Mouse (Mus musculus): ENCODE results near the gene Olfr820. TPM values are rescaled to one million over a fixed set of nuclear protein-coding genes. Genes with fewer than 3 reads are reported as not detected.

Gene Olfr820
- not detected for polyA plus RNA-seq (2014; fragmentation: Illumina TruSeq; extraction: RNeasy Lipid Tissue Mini Kit (QIAGEN cat#74804); ENCODE audit: insufficient read depth, low read depth, low replicate concordance)

DNA sequence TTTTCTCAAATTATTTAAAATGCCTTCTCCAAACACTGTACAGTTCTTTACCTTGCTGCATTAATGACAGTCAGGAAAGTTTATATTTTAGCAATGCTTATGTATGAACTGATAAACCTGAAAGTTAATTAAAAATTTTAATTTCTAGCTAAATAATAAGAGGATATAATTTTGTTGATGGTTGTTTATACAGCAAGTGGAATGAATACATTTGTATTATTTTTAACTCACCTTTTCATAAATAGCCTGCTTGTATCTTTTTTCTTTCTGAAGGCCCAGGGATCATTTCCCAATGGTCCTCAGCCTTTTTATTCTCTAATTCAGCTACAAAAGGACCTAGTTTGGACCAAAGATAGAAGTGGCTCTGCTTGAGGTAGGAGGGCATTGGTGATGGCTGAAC lies at the start of gene Olfr820:
TSS of gene Olfr820 (plus strand) at position 301 of the 400 bp plus-strand sequence.

DNA sequence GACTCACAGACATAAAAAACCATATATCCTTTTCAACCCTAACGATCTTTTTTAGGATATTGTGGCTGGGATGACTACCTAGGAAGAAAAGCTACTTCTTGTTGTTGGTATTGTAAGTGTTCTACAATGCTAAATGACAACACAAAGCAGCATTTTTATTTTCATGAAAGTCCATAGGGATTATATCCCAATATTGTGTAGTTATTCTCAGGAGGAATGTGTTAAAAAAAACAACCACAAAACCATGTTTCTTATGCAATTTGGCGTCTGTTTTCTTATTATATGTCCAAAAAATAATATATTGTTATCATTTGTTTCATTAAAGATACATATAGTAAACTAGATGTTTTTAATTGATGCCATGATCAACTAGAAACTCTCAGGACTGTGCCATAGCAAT lies 45.3 kb upstream of the Olfr820 start, which contains the start of gene Olfr819:
TSS of gene Olfr819 (minus strand) at position 101 of the 400 bp plus-strand sequence.

GRCm38 (mm10) chr10:129976040-129976439 lies 36.4 kb upstream of the Olfr820 start, which contains the start of gene Olfr247:
Gene Olfr247, minus strand, starts transcription at chr10:129976140.

GRCm38 (mm10) chr10:129984962-129985361 lies 27.5 kb upstream of the Olfr820 start, which contains the start of gene Gm10310:
Gene Gm10310, minus strand, starts transcription at chr10:129985062.

GRCm38 (mm10) chr10:130030048-130030447 lies 17.6 kb downstream of the Olfr820 start, which contains the start of gene Olfr821:
Gene Olfr821, plus strand, starts transcription at chr10:130030348.

Other genes starting within 250 kb of the Olfr820 start
- gene Olfr808, start 247.1 kb upstream of the Olfr820 start, polyA plus RNA-seq (2014; fragmentation: Illumina TruSeq; extraction: RNeasy Lipid Tissue Mini Kit (QIAGEN cat#74804); ENCODE audit: insufficient read depth, low read depth, low replicate concordance) = not detected
- gene Olfr809, start 238.0 kb upstream of the Olfr820 start, polyA plus RNA-seq (2014; fragmentation: Illumina TruSeq; extraction: RNeasy Lipid Tissue Mini Kit (QIAGEN cat#74804); ENCODE audit: insufficient read depth, low read depth, low replicate concordance) = not detected
- gene Olfr810, start 217.7 kb upstream of the Olfr820 start, polyA plus RNA-seq (2014; fragmentation: Illumina TruSeq; extraction: RNeasy Lipid Tissue Mini Kit (QIAGEN cat#74804); ENCODE audit: insufficient read depth, low read depth, low replicate concordance) = not detected
- not detected for gene Olfr811, start 208.2 kb upstream of the Olfr820 start, polyA plus RNA-seq (2014; fragmentation: Illumina TruSeq; extraction: RNeasy Lipid Tissue Mini Kit (QIAGEN cat#74804); ENCODE audit: insufficient read depth, low read depth, low replicate concordance)
- gene Olfr812, start 166.5 kb upstream of the Olfr820 start, polyA plus RNA-seq (2014; fragmentation: Illumina TruSeq; extraction: RNeasy Lipid Tissue Mini Kit (QIAGEN cat#74804); ENCODE audit: insufficient read depth, low read depth, low replicate concordance) = not detected
- gene Olfr813, start 157.3 kb upstream of the Olfr820 start, polyA plus RNA-seq (2014; fragmentation: Illumina TruSeq; extraction: RNeasy Lipid Tissue Mini Kit (QIAGEN cat#74804); ENCODE audit: insufficient read depth, low read depth, low replicate concordance) = not detected
- not detected for gene Olfr814, start 132.8 kb upstream of the Olfr820 start, polyA plus RNA-seq (2014; fragmentation: Illumina TruSeq; extraction: RNeasy Lipid Tissue Mini Kit (QIAGEN cat#74804); ENCODE audit: insufficient read depth, low read depth, low replicate concordance)
- not detected for gene Olfr815, start 106.8 kb upstream of the Olfr820 start, polyA plus RNA-seq (2014; fragmentation: Illumina TruSeq; extraction: RNeasy Lipid Tissue Mini Kit (QIAGEN cat#74804); ENCODE audit: insufficient read depth, low read depth, low replicate concordance)
- gene Olfr816, start 97.0 kb upstream of the Olfr820 start, polyA plus RNA-seq (2014; fragmentation: Illumina TruSeq; extraction: RNeasy Lipid Tissue Mini Kit (QIAGEN cat#74804); ENCODE audit: insufficient read depth, low read depth, low replicate concordance) = not detected
- not detected for gene Olfr818, start 63.5 kb upstream of the Olfr820 start, polyA plus RNA-seq (2014; fragmentation: Illumina TruSeq; extraction: RNeasy Lipid Tissue Mini Kit (QIAGEN cat#74804); ENCODE audit: insufficient read depth, low read depth, low replicate concordance)
- gene Olfr819, start 45.4 kb upstream of the Olfr820 start, polyA plus RNA-seq (2014; fragmentation: Illumina TruSeq; extraction: RNeasy Lipid Tissue Mini Kit (QIAGEN cat#74804); ENCODE audit: insufficient read depth, low read depth, low replicate concordance) = not detected
- not detected for gene Olfr247, start 36.5 kb upstream of the Olfr820 start, polyA plus RNA-seq (2014; fragmentation: Illumina TruSeq; extraction: RNeasy Lipid Tissue Mini Kit (QIAGEN cat#74804); ENCODE audit: insufficient read depth, low read depth, low replicate concordance)
- not detected for gene Gm10310, start 27.6 kb upstream of the Olfr820 start, polyA plus RNA-seq (2014; fragmentation: Illumina TruSeq; extraction: RNeasy Lipid Tissue Mini Kit (QIAGEN cat#74804); ENCODE audit: insufficient read depth, low read depth, low replicate concordance)
- not detected for gene Olfr821, start 17.7 kb downstream of the Olfr820 start, polyA plus RNA-seq (2014; fragmentation: Illumina TruSeq; extraction: RNeasy Lipid Tissue Mini Kit (QIAGEN cat#74804); ENCODE audit: insufficient read depth, low read depth, low replicate concordance)
- gene Olfr822, start 58.6 kb downstream of the Olfr820 start, polyA plus RNA-seq (2014; fragmentation: Illumina TruSeq; extraction: RNeasy Lipid Tissue Mini Kit (QIAGEN cat#74804); ENCODE audit: insufficient read depth, low read depth, low replicate concordance) = not detected
- gene Olfr823, start 102.8 kb downstream of the Olfr820 start, polyA plus RNA-seq (2014; fragmentation: Illumina TruSeq; extraction: RNeasy Lipid Tissue Mini Kit (QIAGEN cat#74804); ENCODE audit: insufficient read depth, low read depth, low replicate concordance) = not detected
- gene Olfr824, start 117.4 kb downstream of the Olfr820 start, polyA plus RNA-seq (2014; fragmentation: Illumina TruSeq; extraction: RNeasy Lipid Tissue Mini Kit (QIAGEN cat#74804); ENCODE audit: insufficient read depth, low read depth, low replicate concordance) = not detected
- gene Olfr825, start 154.1 kb downstream of the Olfr820 start, polyA plus RNA-seq (2014; fragmentation: Illumina TruSeq; extraction: RNeasy Lipid Tissue Mini Kit (QIAGEN cat#74804); ENCODE audit: insufficient read depth, low read depth, low replicate concordance) = not detected
- not detected for gene Olfr826, start 171.6 kb downstream of the Olfr820 start, polyA plus RNA-seq (2014; fragmentation: Illumina TruSeq; extraction: RNeasy Lipid Tissue Mini Kit (QIAGEN cat#74804); ENCODE audit: insufficient read depth, low read depth, low replicate concordance)
- gene Olfr827, start 201.8 kb downstream of the Olfr820 start, polyA plus RNA-seq (2014; fragmentation: Illumina TruSeq; extraction: RNeasy Lipid Tissue Mini Kit (QIAGEN cat#74804); ENCODE audit: insufficient read depth, low read depth, low replicate concordance) = not detected